Mouse (Mus musculus) neural tube, embryonic 10.5 days (tissue): Measurements from ENCODE around the gene Myo16.

Source experiments
- DNase-seq: peaks from one replicate; pipeline ENCODE4 v3.0.0-alpha.2; 2017; ENCODE audit warnings: low spot score; ENCODE audit errors: extremely low spot score

Gene Myo16

DNA sequence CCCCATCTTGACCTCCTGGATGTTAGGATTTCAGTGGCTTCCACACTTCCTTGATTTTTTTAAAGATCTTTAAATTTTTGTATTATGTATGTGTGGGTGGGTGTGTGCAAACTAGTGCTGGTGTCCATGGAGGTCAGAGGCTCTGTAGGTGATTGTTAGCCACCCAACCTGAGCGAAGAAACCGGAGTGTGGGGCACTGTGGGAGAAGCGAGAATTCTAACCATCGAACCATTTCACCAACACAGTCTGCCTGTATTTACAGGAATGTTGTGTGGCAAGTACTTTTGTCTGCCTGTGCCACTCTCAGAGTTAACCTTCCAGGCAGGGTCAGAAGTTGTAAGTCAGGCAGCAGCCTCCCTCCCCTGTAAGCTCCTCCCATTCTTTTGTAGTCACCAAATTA, 22.3 kb downstream of the Myo16 start:
- no peak for DNase-seq

DNA sequence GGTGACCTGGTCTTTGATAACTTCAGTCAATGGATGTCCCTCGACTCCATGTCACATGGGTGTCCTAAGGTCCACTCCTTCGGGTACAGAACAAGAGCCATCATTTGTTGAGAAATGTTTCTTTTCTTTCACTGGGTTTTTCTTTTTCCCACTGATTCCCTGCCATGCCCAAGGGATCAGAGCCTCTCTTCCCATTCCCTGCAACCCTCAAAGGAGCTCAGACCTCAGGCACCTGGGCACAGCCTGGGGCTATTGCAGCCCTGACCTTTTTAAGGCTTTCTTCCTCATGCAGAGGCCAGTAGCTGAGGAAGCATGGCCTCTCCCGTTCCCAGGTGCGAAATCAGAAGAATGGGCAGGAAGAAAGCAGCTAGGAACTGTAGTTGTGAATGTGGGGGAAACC, 23.4 kb downstream of the Myo16 start:
- no peak for DNase-seq

DNA sequence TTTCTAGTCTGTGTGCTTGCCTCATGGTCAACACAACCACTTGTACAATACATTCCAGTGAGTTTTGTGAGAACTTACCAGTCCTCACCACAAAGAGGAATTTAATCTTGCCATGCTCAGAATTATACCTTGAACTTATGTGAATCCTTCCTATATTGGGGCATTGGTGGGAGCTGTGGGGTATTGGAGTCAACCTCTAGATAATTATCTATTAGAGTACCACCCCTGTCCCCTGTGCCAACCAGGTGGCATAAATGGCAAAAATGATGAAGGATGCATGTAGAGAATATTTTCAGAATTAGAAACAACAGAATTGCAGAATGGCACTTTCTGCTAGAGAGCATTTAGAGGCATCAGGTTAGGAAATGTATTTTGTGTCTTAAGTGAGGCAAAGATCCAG, 25.3 kb downstream of the Myo16 start:
- no peak for DNase-seq

DNA sequence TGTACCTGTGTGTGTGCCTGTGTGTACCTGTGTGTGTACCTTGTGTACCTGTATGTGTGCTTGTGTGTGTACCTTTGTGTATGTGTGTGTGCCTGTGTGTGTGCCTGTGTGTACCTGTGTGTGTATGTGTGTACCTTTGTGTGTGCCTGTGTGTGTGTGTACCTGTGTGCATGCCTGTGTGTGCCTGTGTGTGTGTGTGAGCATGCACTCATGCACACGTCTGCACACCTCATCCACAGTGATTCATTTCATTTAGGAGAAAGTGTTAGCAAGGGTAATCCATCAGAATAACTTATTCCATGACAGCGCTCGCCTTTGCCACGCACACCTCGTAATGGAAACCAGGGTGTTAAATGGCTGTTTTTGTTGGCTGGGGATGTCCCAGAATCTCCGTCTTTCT, 36.9 kb downstream of the Myo16 start:
- DNase-seq = no peak

DNA sequence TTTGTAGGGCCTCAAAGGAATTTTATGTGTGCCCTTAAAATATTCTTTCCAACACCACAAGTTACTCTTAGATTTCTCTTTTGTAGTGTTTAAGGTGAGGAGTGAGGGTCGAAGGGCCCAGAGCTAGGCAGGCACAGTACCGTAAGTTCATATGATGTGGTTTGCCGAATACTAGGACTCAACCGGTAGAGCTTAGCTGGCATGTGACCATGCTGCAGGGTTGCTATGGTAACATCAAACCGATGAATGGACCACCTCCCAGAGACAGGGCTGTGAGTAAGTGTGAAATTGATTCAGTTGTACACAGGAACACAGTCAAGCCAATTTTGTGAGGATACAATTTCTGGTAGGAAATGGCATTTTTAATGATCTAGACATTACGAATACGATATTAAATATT, 44.5 kb downstream of the Myo16 start:
- no peak for DNase-seq

DNA sequence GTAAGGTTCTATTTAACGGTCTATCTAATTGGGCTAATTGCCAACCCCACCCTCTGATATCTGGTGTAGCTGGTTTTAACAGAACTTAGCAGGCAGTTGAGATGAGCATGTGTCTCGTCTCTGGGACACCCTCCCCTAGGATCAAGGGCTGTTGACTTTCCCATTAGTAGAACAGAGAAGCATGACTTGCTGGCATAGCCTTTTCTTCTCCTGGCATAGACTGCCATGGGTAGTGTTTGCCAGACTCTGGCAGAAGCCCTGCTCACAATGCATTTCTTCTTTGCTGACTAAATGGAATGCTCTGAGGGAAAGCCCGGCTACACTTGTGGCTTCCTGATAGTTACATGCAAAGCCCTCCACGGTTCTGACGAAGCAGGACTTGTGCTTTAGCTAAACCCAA, 45.6 kb downstream of the Myo16 start:
- DNase-seq = no peak

DNA sequence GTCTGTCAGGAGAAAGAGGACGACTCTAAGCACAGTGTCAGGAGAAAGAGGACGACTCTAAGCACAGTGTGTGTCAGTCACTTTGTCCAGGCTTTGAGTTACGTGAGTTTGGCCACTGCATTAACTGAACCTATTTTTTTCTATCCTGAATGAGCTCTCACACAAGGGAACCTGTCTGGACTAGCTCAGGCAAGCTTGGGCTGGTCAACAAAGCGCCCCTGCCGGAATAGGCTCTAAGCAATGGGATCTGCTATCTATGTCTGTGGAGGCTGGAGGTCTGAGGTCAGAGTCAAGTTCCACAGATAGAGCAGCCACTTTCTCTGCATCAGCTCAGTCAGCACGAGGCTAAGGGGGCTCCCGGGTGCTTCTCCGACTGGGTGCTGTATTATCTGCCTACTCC, 46.3 kb downstream of the Myo16 start:
- no peak for DNase-seq

DNA sequence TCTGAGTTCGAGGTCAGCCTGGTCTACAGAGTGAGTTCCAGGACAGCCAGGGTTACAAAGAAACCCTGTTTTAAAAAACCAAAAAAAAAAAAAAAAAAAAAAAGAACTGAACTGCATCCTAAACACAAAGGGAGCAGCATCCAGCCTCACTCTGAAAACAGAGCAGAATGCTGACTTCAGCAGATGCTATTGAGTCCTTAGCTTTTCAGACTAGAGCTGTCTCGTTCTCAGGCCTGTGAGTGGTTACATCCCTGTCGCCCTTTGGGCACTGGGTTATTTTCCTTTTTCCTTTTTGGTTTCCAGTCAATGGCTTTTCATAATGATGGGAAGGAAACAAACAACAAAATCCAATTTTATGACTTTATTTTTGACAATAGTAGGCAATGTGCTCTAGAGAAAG, 61.3 kb downstream of the Myo16 start:
- DNase-seq = no peak

DNA sequence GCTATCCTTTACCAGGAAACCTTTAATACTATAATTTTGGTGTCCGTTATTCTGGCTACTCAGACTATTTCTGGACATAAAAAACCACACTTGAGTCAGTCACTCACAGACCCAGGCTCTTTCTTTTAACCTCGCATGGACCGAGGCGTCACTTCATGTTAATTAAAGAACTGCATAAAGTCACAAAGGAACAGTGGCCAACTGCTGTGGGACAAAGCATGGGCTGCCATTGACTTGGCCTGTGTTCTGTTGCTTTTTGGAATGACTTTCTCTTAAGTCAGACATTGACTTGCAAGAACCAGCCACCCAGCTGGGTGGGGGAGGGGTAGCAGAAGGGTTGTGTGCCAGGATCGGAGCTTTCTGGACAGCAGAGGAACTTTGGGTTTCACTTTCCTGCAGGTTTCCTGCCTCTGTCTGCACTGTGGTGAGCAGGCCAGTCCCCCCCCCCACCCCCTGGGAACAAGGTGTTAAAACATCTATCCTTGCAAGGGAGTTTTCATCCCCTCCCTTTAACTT, 66.1 kb downstream of the Myo16 start:
- no peak for DNase-seq

DNA sequence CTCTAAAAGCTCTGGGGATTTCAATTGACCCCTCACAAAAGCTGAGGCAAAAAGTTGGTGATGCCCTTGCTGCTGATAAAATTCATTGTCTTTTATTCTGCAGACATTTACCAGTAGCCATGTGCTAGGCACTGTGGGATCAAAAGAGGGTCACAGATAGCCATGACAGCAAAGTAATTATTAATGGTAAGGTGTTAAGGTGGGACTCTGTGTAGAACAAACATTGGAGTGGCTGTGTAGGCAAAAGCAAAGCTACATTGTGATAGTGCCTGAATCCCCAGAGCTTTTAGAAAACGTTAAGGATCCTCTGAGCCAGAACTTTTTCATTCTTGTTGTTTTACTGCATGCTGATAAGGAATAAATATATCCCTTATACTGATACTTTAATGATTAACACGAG, 69.1 kb downstream of the Myo16 start:
- DNase-seq = no peak

DNA sequence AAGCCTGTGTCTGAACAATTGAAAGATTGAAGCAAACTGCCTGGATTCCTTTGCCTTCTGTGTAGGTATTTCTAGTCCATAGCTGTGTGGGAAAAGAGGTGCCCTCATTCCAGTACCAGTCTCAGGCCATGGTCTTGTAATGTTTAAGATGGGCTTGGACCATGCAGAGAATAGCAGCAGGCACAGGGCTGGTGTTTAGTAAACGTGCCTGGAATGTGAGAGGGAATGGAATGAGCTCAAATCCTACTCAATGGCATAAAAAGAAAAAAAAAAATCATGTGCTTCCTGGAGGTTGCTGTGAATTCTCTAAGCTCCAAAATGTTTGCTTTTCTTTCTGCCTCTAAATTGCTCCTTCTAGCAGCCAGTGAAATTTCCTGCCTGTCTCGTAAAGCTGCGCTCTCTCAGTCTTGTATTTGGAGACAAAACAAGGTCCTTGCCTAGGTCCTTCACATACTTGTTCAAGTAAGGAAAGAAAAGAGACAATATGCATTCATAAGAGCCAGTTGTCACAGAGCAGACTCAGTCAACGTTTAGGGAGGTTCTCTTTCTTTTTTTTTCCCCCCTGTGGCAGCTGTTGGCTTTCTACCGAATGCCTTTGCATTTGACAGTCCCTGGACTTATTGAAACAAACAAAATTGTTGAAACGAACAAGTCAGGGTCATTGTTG, 70.0 kb downstream of the Myo16 start:
- no peak for DNase-seq

DNA sequence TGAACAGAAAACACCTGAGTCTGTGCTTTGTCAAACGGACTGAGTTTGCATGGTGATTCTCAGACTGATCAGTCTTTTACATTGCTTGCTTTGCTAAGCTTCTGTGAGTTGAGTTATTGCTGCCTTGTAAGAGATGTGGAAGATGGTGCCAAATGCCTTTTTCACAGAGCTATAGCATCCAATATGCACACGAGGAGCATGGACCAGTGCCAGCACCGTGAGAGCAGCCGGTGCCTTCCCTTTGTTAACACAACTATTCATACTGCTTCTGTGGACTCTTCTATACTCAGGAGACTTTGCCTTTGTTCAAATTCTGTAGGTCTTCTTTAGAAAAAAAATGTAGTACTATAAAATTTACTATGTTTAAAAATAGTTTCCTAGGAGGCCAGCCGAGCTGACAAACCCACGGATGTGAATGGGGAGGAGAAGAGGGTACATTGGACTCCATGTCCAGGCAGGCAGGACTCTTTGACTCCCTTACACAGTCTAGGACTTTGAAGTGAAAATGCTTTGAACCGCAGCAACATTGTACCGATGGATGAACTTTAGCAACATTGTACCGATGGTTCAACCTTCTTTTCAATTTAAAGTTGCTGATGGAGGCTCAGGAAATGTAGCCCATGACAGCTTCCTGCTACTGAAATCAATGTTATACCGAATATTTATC, 70.7 kb downstream of the Myo16 start:
- no peak for DNase-seq

DNA sequence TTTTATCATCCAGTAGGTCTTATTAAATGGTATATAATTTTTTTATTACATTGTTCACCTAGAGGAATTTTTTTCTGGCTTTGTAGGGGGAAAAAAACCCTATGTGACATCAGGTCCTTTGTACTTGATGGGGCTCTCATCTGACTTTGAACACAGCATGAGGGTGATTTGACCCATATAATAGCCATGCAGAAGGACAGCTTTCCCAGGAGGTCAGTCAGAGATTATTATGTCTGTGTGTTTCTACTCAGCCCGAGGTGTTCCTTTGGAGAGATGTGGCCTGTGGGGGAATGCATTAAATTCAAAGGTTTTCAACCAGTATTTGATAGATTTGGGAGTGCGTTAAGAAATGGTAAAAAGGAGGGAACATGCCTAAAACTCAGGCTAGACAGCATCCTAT, 71.3 kb downstream of the Myo16 start:
- no peak for DNase-seq

DNA sequence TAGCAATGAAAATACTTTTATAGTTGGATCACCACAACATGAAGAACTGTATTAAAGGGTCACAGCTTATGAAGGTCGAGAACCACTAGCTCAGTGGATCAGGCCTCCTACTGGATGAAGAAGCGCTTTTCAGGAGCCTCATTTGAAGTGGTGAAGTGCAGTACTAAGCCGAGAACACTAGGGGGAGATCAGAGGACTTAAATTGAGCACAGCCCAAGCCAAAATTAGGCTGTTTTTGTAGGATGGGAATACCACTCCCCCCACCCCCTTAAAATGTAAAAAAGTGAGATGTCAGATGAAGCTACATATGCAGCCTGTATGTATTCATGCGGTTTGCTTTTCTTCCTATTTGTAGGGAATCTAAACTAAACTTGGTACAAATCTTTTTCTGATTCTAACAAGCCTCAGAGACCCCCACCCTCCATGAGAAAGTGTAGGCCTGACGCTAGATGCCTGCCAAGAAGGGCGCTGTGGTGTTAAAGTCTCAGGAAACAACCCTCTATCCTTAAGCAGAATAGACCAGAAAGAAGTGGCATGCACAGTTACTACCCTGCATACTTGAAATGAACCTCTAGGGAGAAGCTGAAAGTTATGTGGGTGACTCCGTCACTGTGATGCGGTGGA, 77.1 kb downstream of the Myo16 start:
- peak; percentile 31 for DNase-seq

DNA sequence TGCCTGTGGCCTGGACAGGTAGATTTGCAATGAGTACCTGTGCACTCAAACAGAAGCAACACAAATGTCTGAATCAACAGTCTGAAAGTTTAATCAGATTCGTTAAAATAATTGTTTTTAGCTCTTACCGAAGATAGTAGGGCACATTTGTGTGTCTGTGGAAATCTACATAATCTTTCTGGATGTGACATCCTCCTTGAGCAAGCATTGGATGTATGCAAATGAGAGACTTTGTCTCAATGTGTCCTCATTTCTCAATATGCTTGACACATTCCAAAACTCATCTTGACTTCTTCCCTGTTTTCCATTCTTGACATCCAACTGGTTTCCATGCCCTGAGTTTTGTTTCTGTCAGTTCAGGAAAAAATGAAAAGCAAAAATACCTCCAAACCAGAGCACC, 80.8 kb downstream of the Myo16 start:
- no peak for DNase-seq

DNA sequence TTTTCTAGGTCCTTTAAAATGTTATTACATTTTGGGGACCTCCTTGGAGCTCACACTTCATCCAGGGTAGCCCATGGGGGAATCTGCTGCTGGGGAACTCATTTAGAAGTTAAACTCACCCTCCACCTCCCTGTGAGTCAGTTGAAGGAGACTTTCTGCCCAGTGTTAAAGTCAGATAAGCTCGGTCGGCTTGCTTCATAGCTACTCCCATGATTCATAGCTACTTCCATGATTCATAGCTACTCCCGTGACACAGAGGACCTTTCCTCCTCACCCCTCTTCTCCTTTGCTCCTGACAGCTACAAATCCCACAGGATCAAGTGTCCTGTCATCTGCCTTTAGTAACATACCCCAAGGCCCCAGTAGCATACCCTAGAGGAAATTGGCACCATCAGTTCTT, 89.6 kb downstream of the Myo16 start:
- DNase-seq = no peak

DNA sequence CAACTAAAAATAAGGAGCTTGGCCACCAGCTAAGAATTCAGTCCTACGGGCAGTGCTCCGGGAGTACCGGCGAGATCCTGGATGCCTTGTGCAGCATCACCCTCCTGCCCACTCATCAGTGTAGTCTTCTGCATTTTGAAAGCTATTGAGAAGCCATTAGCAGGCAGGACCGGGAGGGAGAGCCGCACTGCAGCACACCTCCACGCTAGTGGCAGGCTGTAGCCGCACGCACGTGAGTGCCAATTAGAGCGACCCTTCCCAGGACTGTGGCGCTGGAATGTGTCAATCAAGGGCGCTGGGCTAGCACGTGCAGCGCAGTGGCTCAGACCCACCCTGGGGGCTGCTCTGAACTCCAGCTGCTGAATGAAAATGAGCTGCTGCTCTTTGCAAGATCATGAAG, 95.4 kb downstream of the Myo16 start:
- DNase-seq = peak; percentile 24

DNA sequence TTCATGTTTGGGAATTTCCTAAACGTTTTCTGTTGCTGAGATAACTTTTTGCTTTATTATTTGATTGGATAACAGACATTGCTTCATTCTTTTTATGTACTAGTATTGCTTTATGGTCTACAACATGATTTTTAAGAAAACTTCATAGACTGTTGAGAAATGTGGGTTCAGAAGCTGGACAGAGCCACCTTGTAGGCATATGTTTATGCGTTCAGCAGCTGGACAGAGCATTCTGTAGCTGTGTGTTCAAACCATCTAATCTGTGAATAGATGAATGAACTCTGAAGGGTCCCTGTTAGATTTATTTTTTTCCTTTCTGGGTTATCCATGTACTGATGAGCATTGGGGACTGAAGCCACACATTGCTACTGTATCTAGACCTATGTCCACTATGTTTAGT, 102.0 kb downstream of the Myo16 start:
- no peak for DNase-seq

DNA sequence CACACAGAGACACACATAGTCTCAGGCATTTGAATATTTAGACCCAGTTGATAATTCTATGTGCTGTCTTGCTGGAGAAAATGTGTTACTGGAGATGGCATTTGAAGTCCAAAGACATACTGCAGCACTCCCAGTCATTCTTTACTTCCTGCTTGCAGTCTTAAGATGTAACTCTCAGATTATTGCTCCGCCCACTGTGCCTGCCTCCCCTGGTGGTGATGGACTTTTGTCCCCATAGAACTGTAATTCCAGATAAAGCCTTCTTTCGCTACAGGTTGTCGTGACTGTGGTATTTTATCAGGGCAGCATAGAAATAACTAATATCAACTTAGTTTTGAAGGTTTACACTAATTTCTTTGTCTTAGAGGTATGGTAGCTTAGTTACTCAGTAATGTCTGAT, 102.9 kb downstream of the Myo16 start:
- no peak for DNase-seq

DNA sequence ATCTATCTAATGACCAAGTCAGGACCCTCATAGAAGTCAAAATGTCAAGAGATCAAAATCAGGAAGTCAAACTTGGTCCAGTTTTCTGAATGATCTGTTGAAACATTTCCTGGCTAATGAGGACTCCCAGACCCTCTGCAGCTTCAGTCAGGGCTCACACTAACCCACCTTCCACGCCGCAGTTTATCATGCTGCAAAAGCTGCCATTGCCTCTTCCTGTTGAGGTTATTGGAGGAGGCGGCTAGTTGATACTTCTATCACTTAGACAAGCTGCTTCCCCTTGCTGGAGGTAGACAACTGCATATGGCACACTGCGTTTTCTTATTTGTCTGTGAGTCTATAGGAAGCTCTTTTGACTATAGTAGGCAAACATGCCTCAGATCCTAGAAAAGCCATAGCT, 116.4 kb downstream of the Myo16 start:
- no peak for DNase-seq

DNA sequence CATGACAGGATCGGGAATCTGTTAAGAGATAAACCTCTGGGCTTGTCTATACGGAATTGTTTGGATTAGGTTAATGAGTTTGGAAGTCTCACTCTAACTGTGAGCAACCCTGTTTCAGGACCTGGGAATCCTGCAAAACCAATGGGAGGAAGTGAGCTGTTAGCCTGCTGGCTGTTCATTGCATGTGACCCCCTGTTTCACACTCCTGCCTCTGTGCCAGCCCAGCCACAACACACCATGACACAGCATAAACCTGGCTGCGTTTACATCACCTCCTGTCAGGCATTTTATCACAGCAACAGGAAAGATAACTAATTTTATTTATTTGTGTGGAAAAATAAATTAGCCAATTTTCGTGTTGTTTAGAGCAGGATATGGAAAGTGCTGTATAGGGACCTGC, 138.9 kb downstream of the Myo16 start:
- DNase-seq = no peak

DNA sequence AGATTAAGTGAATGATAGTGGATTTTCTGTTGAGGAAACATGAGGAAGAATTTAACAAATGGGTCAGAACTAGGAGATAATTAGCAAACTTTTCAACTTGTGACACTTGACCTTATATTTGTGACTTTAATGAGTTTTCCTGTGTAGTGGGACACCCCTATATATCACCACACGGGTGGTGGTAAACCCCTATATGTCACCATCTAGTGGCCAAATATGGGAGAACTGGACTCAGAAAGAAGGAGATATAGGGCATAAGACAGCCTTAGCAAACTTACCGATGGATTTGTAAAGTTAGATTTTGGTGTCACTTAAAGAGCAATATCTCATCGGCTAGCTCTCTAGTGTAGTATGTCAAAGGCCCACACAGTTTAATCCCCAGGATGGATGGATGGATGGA, 147.1 kb downstream of the Myo16 start:
- no peak for DNase-seq

DNA sequence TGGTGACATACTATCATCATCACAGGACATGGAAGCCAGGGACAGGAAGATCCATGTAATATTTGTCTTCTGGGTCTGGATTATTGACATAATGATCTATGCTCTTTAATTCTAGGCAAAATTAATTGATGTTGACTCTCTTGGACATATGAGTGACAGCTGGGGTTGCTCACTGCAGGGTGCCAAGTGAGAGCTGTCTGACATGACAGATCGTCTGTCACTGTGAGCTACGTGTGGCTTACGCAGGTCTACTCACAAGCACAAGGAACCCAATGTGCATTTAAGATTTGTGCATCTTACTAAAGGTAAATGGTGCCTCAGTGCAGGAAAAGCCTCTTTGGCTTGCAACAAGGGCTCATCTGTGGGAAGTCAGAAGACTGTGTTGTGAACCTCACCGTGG, 149.3 kb downstream of the Myo16 start:
- no peak for DNase-seq
